Mouse (Mus musculus) bone marrow, adult 2 months (tissue): ENCODE results near the gene 4833439L19Rik.

ENCODE experiments used
- CTCF ChIP-seq: fragments of 200-500 bp; IDR thresholded peaks from 2 replicates; pipeline ENCODE4 v1.5.1; 2011; ENCODE audit warnings: low read length, control low read depth; ENCODE audit not compliant: control insufficient read depth, insufficient read depth
- POLR2A ChIP-seq: fragments of 200-500 bp; IDR thresholded peaks from 2 replicates; pipeline ENCODE4 v1.6.1; 2011; ENCODE audit warnings: low read depth, mild to moderate bottlenecking, control low read depth, low read length, borderline replicate concordance; ENCODE audit not compliant: control insufficient read depth

- TF ChIP-seq POLR2A (peak; percentile 40; the same call in 1 of the 2 replicates), CTCF (no peak)
These were observed 12.6 kb upstream of the 4833439L19Rik start for GRCm38 (mm10) chr13:54577652-54578507.
